Mouse (Mus musculus) limb, embryonic 15.5 days (tissue): ENCODE results near the gene Flt1. TPM values are rescaled to one million over a fixed set of nuclear protein-coding genes. Genes with fewer than 3 reads are reported as not detected.

ENCODE experiments used
- polyA plus RNA-seq: library from polyadenylated mRNA; unstranded; fragments of >200 nt; fragmentation: Nextera tagmentation; extraction: Ambion mirVana; gene quantifications from 2 replicates; pipeline ENCODE4 v1.2.1, GENCODE M21; 2015

The Flt1 gene
- polyA plus RNA-seq, 1 experiment from 2014 or later, result 12.2 TPM

Other genes with a start within 250 kb of the Flt1 start
- gene Pomp, start 134.4 kb upstream of the Flt1 start, polyA plus RNA-seq, result 411 and 464 TPM in 2 replicates
- gene Slc46a3, start 168.8 kb upstream of the Flt1 start, polyA plus RNA-seq, result 2.9 and 3.5 TPM in 2 replicates
- gene Mtus2, start 231.3 kb upstream of the Flt1 start, polyA plus RNA-seq, result 3.8 and 6.0 TPM in 2 replicates